Mouse (Mus musculus): ENCODE data around the gene Ssu2. TPM values are rescaled to one million over a fixed set of nuclear protein-coding genes. Genes with fewer than 3 reads are reported as not detected.

Ssu2 gene
- polyA plus RNA-seq (2012; rRNA removed) = 0.66 and 0.74 TPM in 2 replicates

DNA sequence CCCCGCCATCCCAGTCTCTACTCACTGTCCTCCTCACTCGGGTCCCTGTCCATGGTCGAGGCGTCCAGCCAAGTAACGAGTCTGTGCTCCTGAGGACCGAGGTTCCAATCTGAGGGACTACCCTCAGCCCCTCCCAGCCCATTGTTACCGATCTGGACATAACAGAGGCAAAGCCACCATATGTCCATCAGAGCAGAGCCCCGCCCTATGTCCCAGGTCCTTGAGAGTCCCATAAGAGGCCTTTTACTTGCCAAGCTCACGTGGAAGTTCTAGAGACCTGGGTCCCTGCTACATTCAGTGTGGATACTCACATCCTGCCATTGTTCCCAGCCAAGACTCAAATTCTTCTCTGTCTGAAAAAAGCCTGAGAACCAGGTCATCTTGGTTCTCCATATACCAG, at the start of gene Ssu2:
Ssu2 (minus strand) TSS at position 77 of the 400 bp plus-strand sequence.
- Histone ChIP-seq H3K4me3 (ENCODE audit: control insufficient read depth, insufficient read depth, low read length) (no peak within 1 kb of the TSS), H3K27me3 (ENCODE audit: control insufficient read depth, insufficient read depth, low read length) (no peaks in the 10 kb centered on the region), H3K27ac (ENCODE audit: control insufficient read depth, insufficient read depth, low read length) (no peak within 1 kb of the TSS), H3K4me1 (replicated peaks; ENCODE audit: control insufficient read depth, insufficient read depth, low read length) (no peaks in the 10 kb centered on the region), H3K36me3 (ENCODE audit: control insufficient read depth, insufficient read depth, low read length) (no peaks in the 10 kb centered on the region)
- no peak for DNase-seq
- 62% methylated on average over 9 of the region's 9 CpGs for WGBS
- TF ChIP-seq POLR2A (IDR thresholded peaks at IDR 0.05; ENCODE audit: control insufficient read depth, extremely low read depth, insufficient read depth, low read length, poor library complexity) = no peak
- TF ChIP-seq CTCF (IDR thresholded peaks at IDR 0.05; ENCODE audit: borderline replicate concordance, control insufficient read depth, extremely low read depth, insufficient read depth, low read length, poor library complexity) = no peak

DNA sequence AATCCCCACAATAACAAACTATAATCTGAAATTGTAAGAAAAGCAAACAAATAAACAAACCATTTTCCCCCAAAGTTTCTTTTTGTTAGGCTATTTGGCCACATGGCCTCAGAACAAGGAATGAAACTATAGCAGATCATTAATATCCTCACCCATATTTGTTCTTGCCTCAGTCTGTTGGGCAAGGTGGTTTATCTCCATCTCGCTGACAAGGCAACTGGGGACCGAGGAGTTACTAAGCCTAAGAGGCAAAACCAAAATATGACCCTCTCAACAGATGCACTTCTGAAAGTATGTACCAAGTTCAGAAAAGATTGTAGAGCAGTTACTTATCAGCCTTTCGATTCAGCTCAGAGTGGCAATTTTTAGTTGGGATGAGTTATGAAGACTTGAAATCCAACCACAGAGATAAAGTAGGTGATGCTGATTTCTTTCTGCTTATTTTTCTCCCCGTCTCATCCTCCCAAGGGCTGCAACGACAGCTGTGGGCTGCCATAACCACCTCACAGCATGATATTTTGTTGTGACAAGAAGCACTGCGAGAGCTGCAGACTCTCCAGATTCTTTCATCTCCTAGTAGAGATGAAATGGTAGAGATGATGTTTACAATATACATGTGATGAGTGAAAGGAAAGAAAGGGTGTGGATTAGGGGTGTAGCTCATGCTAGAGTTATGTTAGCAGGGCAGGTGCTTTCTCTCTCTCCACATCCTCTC, 38.4 kb upstream of the Ssu2 start:
- TF ChIP-seq POLR2A (IDR thresholded peaks at IDR 0.05; ENCODE audit: control insufficient read depth, extremely low read depth, insufficient read depth, low read length, poor library complexity) = no peak
- no peak for TF ChIP-seq CTCF (IDR thresholded peaks at IDR 0.05; ENCODE audit: borderline replicate concordance, control insufficient read depth, extremely low read depth, insufficient read depth, low read length, poor library complexity)
- H3K27ac ChIP-seq (ENCODE audit: control insufficient read depth, insufficient read depth, low read length) = no peak overlapping the region
- 82% methylated on average over 6 of the region's 6 CpGs for WGBS
- no peak overlapping the region for H3K4me3 ChIP-seq (ENCODE audit: control insufficient read depth, insufficient read depth, low read length)
- DNase-seq = no peak
- no peaks in the 10 kb centered on the region for H3K36me3 ChIP-seq (ENCODE audit: control insufficient read depth, insufficient read depth, low read length)
- no peaks in the 10 kb centered on the region for H3K27me3 ChIP-seq (ENCODE audit: control insufficient read depth, insufficient read depth, low read length)
- H3K4me1 ChIP-seq (replicated peaks; ENCODE audit: control insufficient read depth, insufficient read depth, low read length) = no peaks in the 10 kb centered on the region

- TF ChIP-seq CTCF (IDR thresholded peaks at IDR 0.05; ENCODE audit: borderline replicate concordance, control insufficient read depth, extremely low read depth, insufficient read depth, low read length, poor library complexity) = no peak
- TF ChIP-seq POLR2A (IDR thresholded peaks at IDR 0.05; ENCODE audit: control insufficient read depth, extremely low read depth, insufficient read depth, low read length, poor library complexity) = no peak
- WGBS = 71% methylated on average over 8 of the region's 8 CpGs
- no peak overlapping the region for H3K4me3 ChIP-seq (ENCODE audit: control insufficient read depth, insufficient read depth, low read length)
- no peaks in the 10 kb centered on the region for H3K27me3 ChIP-seq (ENCODE audit: control insufficient read depth, insufficient read depth, low read length)
- H3K4me1 ChIP-seq (replicated peaks; ENCODE audit: control insufficient read depth, insufficient read depth, low read length) = no peaks in the 10 kb centered on the region
- H3K27ac ChIP-seq (ENCODE audit: control insufficient read depth, insufficient read depth, low read length) = no peak overlapping the region
- no peaks in the 10 kb centered on the region for H3K36me3 ChIP-seq (ENCODE audit: control insufficient read depth, insufficient read depth, low read length)
- DNase-seq = no peak
Observed at GRCm38 (mm10) chr6:112423746-112424501, 36.1 kb upstream of the Ssu2 start.

GRCm38 (mm10) chr6:112420883-112421282, 33.1 kb upstream of the Ssu2 start:
- Histone ChIP-seq H3K4me3 (ENCODE audit: control insufficient read depth, insufficient read depth, low read length) (no peak overlapping the region), H3K27me3 (ENCODE audit: control insufficient read depth, insufficient read depth, low read length) (no peaks in the 10 kb centered on the region), H3K27ac (ENCODE audit: control insufficient read depth, insufficient read depth, low read length) (no peak overlapping the region), H3K36me3 (ENCODE audit: control insufficient read depth, insufficient read depth, low read length) (no peaks in the 10 kb centered on the region), H3K4me1 (replicated peaks; ENCODE audit: control insufficient read depth, insufficient read depth, low read length) (no peaks in the 10 kb centered on the region)
- no peak for DNase-seq
- TF ChIP-seq CTCF (IDR thresholded peaks at IDR 0.05; ENCODE audit: borderline replicate concordance, control insufficient read depth, extremely low read depth, insufficient read depth, low read length, poor library complexity) = no peak
- no peak for TF ChIP-seq POLR2A (IDR thresholded peaks at IDR 0.05; ENCODE audit: control insufficient read depth, extremely low read depth, insufficient read depth, low read length, poor library complexity)
- 100% methylated on average over 1 of the region's 1 CpGs for WGBS

DNA sequence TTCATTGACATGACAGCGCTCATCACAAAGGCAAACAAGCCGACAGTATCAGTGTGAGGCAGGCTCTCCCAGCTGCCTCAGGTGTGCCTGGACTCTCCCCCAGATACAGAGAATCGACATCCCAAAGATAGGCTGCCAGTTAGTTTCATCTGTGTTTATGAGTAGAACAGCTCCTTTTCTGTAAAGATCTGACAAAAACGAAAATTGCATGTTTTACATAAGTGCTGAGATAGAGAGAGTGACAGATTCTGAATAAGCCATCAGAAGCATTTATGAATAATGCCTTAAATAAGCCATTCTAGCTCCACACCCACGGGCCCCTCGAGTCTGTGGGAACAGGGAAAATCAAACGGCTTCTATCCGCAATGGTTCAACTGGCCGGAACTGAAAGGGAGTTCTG, 31.5 kb upstream of the Ssu2 start:
- TF ChIP-seq CTCF (IDR thresholded peaks at IDR 0.05; ENCODE audit: borderline replicate concordance, control insufficient read depth, extremely low read depth, insufficient read depth, low read length, poor library complexity) (no peak), POLR2A (IDR thresholded peaks at IDR 0.05; ENCODE audit: control insufficient read depth, extremely low read depth, insufficient read depth, low read length, poor library complexity) (no peak)
- no peak for DNase-seq
- H3K4me1 ChIP-seq (replicated peaks; ENCODE audit: control insufficient read depth, insufficient read depth, low read length) = no peaks in the 10 kb centered on the region
- no peaks in the 10 kb centered on the region for H3K27me3 ChIP-seq (ENCODE audit: control insufficient read depth, insufficient read depth, low read length)
- no peaks in the 10 kb centered on the region for H3K36me3 ChIP-seq (ENCODE audit: control insufficient read depth, insufficient read depth, low read length)
- H3K4me3 ChIP-seq (ENCODE audit: control insufficient read depth, insufficient read depth, low read length) = no peak overlapping the region
- WGBS = 88% methylated on average over 9 of the region's 9 CpGs
- H3K27ac ChIP-seq (ENCODE audit: control insufficient read depth, insufficient read depth, low read length) = no peak overlapping the region

GRCm38 (mm10) chr6:112404111-112404510, 16.3 kb upstream of the Ssu2 start:
- Histone ChIP-seq H3K4me3 (ENCODE audit: control insufficient read depth, insufficient read depth, low read length) (no peak overlapping the region), H3K4me1 (replicated peaks; ENCODE audit: control insufficient read depth, insufficient read depth, low read length) (no peaks in the 10 kb centered on the region), H3K27ac (ENCODE audit: control insufficient read depth, insufficient read depth, low read length) (no peak overlapping the region), H3K27me3 (ENCODE audit: control insufficient read depth, insufficient read depth, low read length) (no peaks in the 10 kb centered on the region), H3K36me3 (ENCODE audit: control insufficient read depth, insufficient read depth, low read length) (no peaks in the 10 kb centered on the region)
- DNase-seq = no peak
- no peak for TF ChIP-seq CTCF (IDR thresholded peaks at IDR 0.05; ENCODE audit: borderline replicate concordance, control insufficient read depth, extremely low read depth, insufficient read depth, low read length, poor library complexity)
- 93% methylated on average over 5 of the region's 5 CpGs for WGBS
